Mouse (Mus musculus) cortical plate, adult 2 months (tissue): ENCODE data around the gene Tcf12. TPM values are rescaled to one million over a fixed set of nuclear protein-coding genes. Genes with fewer than 3 reads are reported as not detected.
A peak's percentile ranks its signal among the peaks of the same experiment; 100 is the strongest.

Experiments used
- H3K27ac ChIP-seq: fragments of 200-500 bp; 2 replicates; pipeline ENCODE4 v1.5.1; 2012; ENCODE audit warnings: low read length, control low read depth, inconsistent platforms; ENCODE audit not compliant: insufficient read depth
- H3K4me1 ChIP-seq: fragments of 200-500 bp; 2 replicates; pipeline ENCODE4 v1.6.1; 2011; ENCODE audit warnings: low read length; ENCODE audit not compliant: control insufficient read depth, insufficient read depth
- H3K4me3 ChIP-seq: fragments of 200-500 bp; 2 replicates; pipeline ENCODE4 v1.5.1; 2011; ENCODE audit warnings: mild to moderate bottlenecking, low read length, control low read depth; ENCODE audit not compliant: insufficient read depth
- CTCF ChIP-seq: fragments of 200-500 bp; IDR thresholded peaks from 2 replicates; pipeline ENCODE4 v1.5.1; 2011; ENCODE audit warnings: mild to moderate bottlenecking, control low read depth, low read length; ENCODE audit not compliant: insufficient read depth; ENCODE audit errors: extremely low read depth
- POLR2A ChIP-seq: fragments of 200-500 bp; IDR thresholded peaks from 2 replicates; pipeline ENCODE4 v1.6.1; 2011; ENCODE audit warnings: mild to moderate bottlenecking, low read length, control low read depth; ENCODE audit not compliant: insufficient read depth; ENCODE audit errors: extremely low read depth
- polyA plus RNA-seq: library from polyadenylated mRNA; depleted of rRNA; stranded (reverse); fragments of >200 nt; gene quantifications from 2 replicates; pipeline ENCODE4 v1.2.3, GENCODE M21; 2012

Tcf12 gene
- polyA plus RNA-seq, 1 experiment, result 42.5 TPM

GRCm38 (mm10) chr9:71895291-71895690, 216.4 kb downstream of the Tcf12 start:
- no peak for TF ChIP-seq CTCF
- TF ChIP-seq POLR2A, result no peak
- peaks cover 4% of the 10 kb centered on the region; the same call in 1 of the 2 replicates for H3K4me1 ChIP-seq
- no peak overlapping the region for H3K4me3 ChIP-seq
- H3K27ac ChIP-seq, result no peak overlapping the region

GRCm38 (mm10) chr9:71894943-71895286, 216.8 kb downstream of the Tcf12 start:
- peaks cover 4% of the 10 kb centered on the region; the same call in 1 of the 2 replicates for H3K4me1 ChIP-seq
- H3K27ac ChIP-seq, result no peak overlapping the region
- TF ChIP-seq CTCF (no peak), POLR2A (no peak)
- no peak overlapping the region for H3K4me3 ChIP-seq

GRCm38 (mm10) chr9:71894246-71894942, 217.3 kb downstream of the Tcf12 start:
- Histone ChIP-seq H3K4me1 (peaks cover 4% of the 10 kb centered on the region; the same call in 1 of the 2 replicates), H3K27ac (no peak overlapping the region), H3K4me3 (no peak overlapping the region)
- TF ChIP-seq POLR2A (no peak), CTCF (no peak)

GRCm38 (mm10) chr9:71888450-71888849, 223.2 kb downstream of the Tcf12 start:
- TF ChIP-seq CTCF, result no peak
- no peak for TF ChIP-seq POLR2A
- H3K4me3 ChIP-seq, result no peak overlapping the region
- H3K27ac ChIP-seq, result no peak overlapping the region
- no peaks in the 10 kb centered on the region for H3K4me1 ChIP-seq

- TF ChIP-seq POLR2A, result no peak
- no peak for TF ChIP-seq CTCF
- no peak overlapping the region for H3K4me3 ChIP-seq
- H3K27ac ChIP-seq, result no peak overlapping the region
- H3K4me1 ChIP-seq, result no peaks in the 10 kb centered on the region
Observed at GRCm38 (mm10) chr9:71880629-71881028, 231.0 kb downstream of the Tcf12 start.

GRCm38 (mm10) chr9:71879972-71880371, 231.7 kb downstream of the Tcf12 start:
- Histone ChIP-seq H3K27ac (no peak overlapping the region), H3K4me3 (no peak overlapping the region), H3K4me1 (no peaks in the 10 kb centered on the region)
- TF ChIP-seq CTCF (no peak), POLR2A (no peak)

- H3K4me3 ChIP-seq, result no peak overlapping the region
- H3K4me1 ChIP-seq, result no peaks in the 10 kb centered on the region; the same call in 1 of the 2 replicates
- H3K27ac ChIP-seq, result no peak overlapping the region
- no peak for TF ChIP-seq POLR2A
- no peak for TF ChIP-seq CTCF
Observed at GRCm38 (mm10) chr9:71879415-71879814, 232.3 kb downstream of the Tcf12 start.

- no peak overlapping the region for H3K4me3 ChIP-seq
- H3K4me1 ChIP-seq, result no peaks in the 10 kb centered on the region; the same call in 1 of the 2 replicates
- TF ChIP-seq CTCF (no peak), POLR2A (no peak)
- no peak overlapping the region for H3K27ac ChIP-seq
Observed at GRCm38 (mm10) chr9:71877867-71878266, 233.8 kb downstream of the Tcf12 start.

GRCm38 (mm10) chr9:71874761-71875160, 236.9 kb downstream of the Tcf12 start:
- H3K4me3 ChIP-seq, result no peak overlapping the region
- no peak for TF ChIP-seq POLR2A
- no peak for TF ChIP-seq CTCF
- peak overlapping the region; percentile 6; the same call in 1 of the 2 replicates for H3K27ac ChIP-seq
- H3K4me1 ChIP-seq, result no peaks in the 10 kb centered on the region; the same call in 1 of the 2 replicates

- Histone ChIP-seq H3K4me3 (no peak overlapping the region), H3K27ac (0 out of 2 replicates have a peak overlapping the region, but pooled peaks have one; percentile 6), H3K4me1 (no peaks in the 10 kb centered on the region; the same call in 1 of the 2 replicates)
- TF ChIP-seq CTCF, result no peak
- no peak for TF ChIP-seq POLR2A
Observed at GRCm38 (mm10) chr9:71874035-71874572, 237.6 kb downstream of the Tcf12 start.
